Mouse (Mus musculus) small intestine, adult 2 months (tissue): ENCODE measurements around the gene Rmnd1.

Experiments used
- CTCF ChIP-seq: fragments of 200-500 bp; IDR thresholded peaks from 2 replicates; pipeline ENCODE4 v1.5.1; 2012; ENCODE audit warnings: low read depth, mild to moderate bottlenecking, control low read depth, inconsistent platforms, low read length, moderate library complexity, mixed read lengths; ENCODE audit not compliant: insufficient replicate concordance, insufficient read length; ENCODE audit errors: extremely low read depth
- POLR2A ChIP-seq: fragments of 200-500 bp; IDR thresholded peaks from 2 replicates; pipeline ENCODE4 v1.6.1; 2012; ENCODE audit warnings: low read depth, mild to moderate bottlenecking, control low read depth, inconsistent platforms, low read length, moderate library complexity

GRCm38 (mm10) chr10:4425245-4425644, 6.9 kb downstream of the Rmnd1 start:
- TF ChIP-seq POLR2A (no peak), CTCF (0 out of 2 replicates have a peak, but pooled peaks have one; percentile 16)
